Mouse (Mus musculus): ENCODE data around the gene Syk.

Gene Syk

GRCm38 (mm10) chr13:52600015-52600643 lies 17.2 kb downstream of the Syk start:
- no peak for DNase-seq (ENCODE audit: low spot score in 2 of 2)

DNA sequence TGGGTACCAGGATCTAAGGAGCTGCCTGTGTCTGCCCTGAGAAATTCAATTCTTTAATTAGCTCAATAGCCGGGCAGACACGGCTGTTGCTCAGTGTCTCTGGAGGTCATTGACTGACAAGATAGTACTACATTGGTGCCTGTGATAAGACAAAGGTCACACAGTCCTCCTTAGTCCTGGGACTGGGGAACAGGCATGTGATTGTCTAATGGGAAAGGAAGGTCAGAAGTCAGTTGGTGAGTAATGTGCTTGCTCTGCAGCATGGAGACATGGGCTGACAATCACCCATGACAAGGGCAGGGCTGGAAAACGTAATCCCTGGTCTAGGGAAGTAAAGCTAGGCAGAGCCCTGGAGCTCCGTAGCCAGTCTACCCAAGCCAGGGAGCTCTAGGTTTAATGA lies 19.8 kb downstream of the Syk start:
- no peak for DNase-seq (ENCODE audit: low spot score in 2 of 2)

DNA sequence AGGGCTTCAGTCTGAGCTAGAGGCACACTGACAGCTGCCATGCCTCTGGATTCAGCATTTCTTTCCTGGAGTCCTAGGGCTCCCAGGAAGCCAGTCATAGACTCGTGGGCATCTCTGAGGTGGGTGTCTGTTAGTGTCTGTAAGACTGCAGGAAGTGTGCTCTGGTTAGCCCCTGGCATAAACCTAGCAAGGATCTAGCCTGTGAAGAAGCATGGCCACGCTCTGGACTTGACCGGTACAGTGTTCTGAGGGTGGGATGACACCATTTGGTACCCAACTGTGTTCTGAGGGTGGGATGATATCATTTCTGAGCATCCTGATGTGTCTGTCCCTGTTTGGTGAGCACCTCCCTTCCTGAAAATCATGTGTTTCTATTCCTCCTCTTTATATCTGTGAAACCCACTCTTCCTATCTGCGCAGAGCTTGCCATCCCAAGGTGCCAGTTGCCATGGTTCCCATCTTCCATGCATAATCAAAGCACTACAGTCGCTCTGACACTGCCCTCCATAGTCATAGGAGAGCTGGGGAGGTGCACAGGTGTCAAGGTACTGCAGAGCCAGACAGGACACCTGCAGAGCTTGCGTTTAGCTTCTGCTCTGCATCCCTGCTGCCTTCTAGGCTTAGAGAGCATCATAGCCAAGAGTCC lies 20.9 kb downstream of the Syk start:
- DNase-seq (ENCODE audit: low spot score in 2 of 2), result no peak

- no peak for DNase-seq (ENCODE audit: low spot score in 2 of 2)
These were observed 22.0 kb downstream of the Syk start for GRCm38 (mm10) chr13:52605006-52605405.

DNA sequence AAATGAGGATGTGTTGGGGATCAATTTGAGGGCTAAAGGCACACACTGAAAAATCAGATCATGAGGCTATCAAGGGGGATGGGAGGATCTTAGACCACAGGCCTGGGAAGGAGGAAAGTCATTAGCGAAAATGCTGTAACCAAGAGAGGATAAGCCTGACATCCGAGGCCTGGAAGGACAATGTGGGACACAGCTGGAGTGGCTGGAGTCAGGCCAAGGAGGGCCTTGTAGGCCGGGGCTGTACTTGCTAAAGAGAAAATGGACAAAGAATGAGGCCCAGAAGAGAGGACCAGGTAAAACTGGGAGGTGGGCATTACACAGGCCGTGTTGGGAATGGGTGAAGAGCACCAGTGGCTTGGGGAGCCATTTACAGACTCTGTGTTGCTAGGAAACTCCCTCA lies 22.9 kb downstream of the Syk start:
- DNase-seq (ENCODE audit: low spot score in 2 of 2), result no peak

- no peak for DNase-seq (ENCODE audit: low spot score in 2 of 2)
These were observed 23.8 kb downstream of the Syk start for GRCm38 (mm10) chr13:52606656-52607275.

DNA sequence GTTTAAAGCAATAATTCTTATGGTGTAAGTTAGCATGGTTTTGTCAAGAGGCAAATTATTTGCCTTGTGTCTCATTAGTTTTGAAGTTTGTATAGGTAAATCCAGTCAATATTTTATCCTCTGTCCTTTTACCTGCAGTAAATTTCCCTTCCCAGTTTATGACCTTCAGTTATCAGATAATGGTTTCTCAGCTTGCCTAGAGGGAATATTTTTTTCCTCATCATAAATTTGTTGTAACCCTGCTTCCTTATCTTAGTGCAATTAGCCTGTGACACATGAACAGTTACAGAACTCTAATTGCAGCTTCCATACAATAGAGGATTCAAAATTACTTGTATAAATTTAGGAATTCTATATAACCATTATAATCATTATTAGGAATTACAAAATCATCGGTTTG lies 25.0 kb downstream of the Syk start:
- DNase-seq (ENCODE audit: low spot score in 2 of 2), result no peak

DNA sequence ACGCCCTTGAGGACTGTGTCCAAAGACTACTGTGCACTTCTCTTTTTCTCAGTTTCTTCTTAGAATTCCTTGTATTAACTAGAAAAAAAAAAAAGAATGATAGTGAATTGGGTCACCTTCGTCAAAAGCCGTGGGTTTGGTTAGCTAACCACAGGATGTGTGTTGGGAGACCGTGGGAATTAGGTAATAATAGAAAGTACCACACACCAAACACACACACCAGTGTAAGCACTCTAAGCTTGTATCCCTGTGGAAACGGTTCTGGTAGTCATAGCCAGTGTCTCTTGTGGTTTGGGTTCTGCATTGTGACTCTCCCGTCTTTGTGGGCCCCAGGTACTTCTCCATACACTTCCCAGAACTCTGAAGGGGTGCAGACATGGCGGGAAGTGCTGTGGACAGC lies 27.5 kb downstream of the Syk start:
- DNase-seq (ENCODE audit: low spot score in 2 of 2), result no peak

GRCm38 (mm10) chr13:52613266-52613665 lies 30.3 kb downstream of the Syk start:
- DNase-seq (ENCODE audit: low spot score in 2 of 2), result no peak

- no peak for DNase-seq (ENCODE audit: low spot score in 2 of 2)
These were observed 32.1 kb downstream of the Syk start for GRCm38 (mm10) chr13:52615085-52615484.

DNA sequence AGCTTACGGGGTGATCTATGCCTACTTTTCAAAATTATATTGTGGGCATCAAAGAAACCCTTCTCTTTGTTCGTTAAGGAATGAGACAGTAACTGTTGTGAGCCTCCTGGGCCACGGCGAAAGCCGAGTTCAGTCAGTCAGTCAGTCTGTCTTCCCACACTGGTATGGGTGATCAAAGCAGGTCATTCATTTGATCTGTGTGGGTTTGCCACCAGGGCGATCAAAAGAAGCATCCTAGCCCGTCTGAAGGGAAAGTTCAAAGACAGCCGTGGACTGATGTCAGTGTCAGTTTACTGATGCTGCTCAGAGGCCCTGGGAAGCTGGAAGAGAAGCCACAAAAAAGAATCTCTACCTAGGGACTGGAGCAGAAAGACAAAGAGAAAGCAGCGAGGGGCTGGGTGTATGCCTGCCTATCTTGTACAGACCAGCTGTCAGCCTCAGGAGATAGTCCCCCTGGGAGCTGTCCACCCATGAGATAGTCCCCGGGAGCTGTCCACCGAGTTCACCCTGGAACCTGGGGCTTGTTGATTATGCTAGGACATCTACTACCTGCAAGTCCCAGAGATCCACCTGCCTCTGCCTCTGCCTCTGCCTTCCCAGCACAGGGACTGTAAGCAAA lies 34.2 kb downstream of the Syk start:
- DNase-seq (ENCODE audit: low spot score in 2 of 2), result no peak

DNA sequence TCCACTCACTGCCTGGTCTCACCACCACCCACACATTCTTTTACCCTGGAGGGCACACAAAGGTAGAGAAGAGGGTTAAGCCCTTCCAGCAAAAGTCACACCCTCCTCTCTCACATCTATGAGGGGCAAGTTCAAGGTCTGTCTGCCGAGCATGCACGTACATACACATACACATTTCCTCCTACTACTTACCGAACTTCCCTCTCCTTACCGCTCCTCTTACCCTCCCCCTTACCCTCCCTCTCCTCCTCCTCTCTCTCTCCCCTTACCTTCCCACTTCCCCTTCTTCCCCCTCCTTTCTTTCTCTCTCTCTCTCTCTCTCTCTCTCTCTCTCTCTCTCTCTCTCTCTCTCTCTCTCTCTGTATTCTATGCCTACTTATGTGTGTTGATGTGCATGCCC lies 35.6 kb downstream of the Syk start:
- no peak for DNase-seq (ENCODE audit: low spot score in 2 of 2)

GRCm38 (mm10) chr13:52619482-52619881 lies 36.5 kb downstream of the Syk start:
- no peak for DNase-seq (ENCODE audit: low spot score in 2 of 2)

DNA sequence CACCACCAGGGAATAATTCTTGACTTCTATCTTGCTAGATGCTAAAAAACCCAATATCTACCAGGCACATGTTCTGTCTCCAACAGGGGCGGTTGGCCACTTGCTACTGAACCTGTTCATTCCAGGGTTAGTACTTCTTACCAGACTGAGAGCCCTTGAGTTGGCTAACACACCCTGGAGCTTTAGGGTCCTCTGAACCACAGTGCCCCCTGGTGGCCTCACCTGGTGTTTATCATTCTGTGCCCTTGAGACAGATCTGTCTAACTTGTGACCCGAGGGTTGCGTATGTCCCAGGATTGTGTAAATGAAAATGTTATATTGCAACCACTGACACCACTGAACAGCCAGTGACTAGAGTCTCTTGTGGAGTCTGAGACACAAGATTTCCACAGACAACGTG lies 41.1 kb downstream of the Syk start:
- DNase-seq (ENCODE audit: low spot score in 2 of 2), result peak; percentile 66 to 78

DNA sequence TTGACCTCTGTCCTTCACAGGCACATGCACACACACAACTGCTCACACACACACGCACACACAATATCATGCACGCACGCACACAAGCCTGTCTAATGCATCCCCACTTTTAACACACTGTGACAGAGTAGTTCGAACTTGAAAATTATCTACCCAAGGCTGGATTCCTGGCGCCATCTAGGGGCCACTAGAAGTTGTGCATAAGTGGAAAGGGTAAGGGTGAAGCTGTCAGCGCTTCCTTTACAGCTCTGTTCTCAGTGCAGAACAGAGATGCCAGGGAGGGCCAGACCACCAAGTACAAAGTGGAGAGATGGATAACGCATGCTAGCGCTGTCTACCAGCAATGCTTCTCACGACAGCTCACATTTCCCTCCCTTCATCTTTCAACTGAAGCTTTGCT lies 45.6 kb downstream of the Syk start:
- peak in 1 of 2 experiments; percentile 33 for DNase-seq (ENCODE audit: low spot score in 2 of 2)

- DNase-seq (ENCODE audit: low spot score in 2 of 2), result no peak
These were observed 48.7 kb downstream of the Syk start for GRCm38 (mm10) chr13:52631624-52632023.

GRCm38 (mm10) chr13:52635484-52635883 lies 52.5 kb downstream of the Syk start:
- no peak for DNase-seq (ENCODE audit: low spot score in 2 of 2)

DNA sequence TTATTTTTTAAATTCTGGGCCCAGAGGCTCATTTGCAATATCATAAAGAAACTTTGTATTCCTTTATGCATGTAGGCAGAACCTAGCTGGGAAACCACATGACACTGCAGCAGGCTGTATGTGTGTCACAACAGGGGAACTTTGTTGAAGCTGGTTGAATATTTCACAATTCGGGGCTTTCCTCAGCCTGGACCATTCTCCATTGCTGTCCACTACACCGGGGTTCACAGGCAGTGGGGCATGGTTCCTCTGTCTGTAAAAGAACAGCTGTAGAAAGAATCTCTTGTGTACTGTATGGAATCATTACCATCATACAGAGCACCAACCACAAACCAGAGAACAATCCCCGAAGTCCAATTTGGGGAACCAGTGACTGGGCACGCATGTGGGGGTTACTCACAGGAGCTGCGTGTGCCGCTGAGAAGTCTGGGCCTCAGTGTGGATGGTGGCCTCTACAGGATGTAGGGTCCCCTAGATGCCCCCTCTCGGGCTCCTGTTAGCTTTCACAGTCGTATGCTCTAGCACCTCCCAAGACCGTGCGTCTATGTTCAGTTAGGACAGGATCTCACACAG lies 53.3 kb downstream of the Syk start:
- no peak for DNase-seq (ENCODE audit: low spot score in 2 of 2)

DNA sequence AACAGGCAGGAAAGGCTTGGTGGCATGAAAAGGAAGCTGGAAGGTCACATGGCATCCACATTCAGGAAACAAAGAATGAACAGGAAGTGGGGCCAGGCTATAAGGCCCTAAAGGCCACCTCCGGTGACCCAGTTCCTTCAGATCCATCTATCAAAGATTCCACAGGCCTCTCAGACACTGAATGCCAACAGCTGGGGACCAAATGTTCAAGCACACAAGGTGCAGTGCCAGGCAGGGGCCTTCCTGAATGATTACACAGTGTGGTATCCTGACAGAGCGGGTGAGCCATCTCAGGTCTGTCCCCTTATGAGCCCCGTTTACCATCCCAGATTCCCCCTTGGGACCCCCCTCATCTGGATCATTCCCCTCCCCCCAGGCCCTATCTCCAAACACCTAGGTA lies 63.6 kb downstream of the Syk start:
- no peak for DNase-seq (ENCODE audit: low spot score in 2 of 2)

DNA sequence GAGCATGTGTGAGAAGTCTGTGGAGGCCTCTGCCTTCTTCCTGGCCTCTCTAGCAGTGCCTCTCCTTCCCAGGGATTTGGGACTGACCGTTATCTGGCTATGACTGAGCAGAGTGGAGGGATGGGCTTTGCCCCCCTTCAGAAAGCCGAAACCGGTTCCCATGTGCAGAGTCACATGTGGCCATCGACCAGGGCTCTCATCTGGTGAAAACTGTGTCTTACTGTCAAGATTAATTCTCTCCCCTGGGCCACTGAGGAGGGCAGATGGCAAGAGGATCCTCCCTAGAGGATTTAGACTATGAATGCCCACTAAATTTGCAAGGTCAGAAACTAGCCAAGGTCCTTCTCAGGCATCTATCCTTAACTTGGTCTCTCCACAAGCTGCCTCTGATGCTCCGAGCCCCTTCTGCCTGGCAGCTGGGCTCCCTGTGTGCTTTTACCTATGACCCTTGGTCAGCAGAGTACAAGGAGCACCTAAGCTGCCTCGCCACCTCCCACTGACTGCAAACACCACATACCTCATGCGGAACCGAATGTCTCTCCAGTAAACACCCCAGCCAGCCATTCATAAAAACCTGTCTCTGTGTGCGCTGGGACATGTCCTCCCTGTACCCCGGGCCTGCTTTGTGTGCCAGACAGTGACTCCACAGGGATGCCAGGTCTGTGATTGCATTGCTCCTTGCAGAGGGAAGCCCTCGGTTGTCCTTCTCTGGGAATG lies 65.2 kb downstream of the Syk start:
- no peak for DNase-seq (ENCODE audit: low spot score in 2 of 2)

DNA sequence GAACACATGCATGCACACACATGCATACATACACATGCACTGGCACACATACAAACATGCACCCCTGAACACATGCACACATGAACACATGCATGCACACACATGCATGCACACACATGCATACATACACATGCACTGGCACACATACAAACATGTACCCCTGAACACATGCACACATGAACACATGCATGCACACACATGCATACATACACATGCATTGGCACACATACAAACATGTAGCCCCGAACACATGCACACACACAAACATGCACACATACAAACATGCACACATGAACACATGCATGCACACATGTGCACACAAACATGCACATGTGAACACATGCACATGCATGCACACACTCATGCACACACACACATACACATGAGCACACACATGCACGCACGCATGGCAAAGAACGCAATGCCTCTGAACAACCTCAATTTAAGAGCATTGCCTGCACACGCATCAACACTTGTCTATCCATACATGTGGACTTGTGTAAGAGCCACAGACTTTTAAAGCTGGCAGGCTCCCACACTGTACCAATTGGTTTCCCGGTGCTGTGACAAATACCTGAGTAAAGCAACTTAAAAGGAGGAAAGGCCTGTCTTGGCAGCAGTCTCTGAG lies 66.9 kb downstream of the Syk start:
- no peak for DNase-seq (ENCODE audit: low spot score in 2 of 2)

Data from spleen, postnatal 14 days (tissue).